Mouse (Mus musculus): ENCODE measurements around the gene Eif4a3. TPM values are rescaled to one million over a fixed set of nuclear protein-coding genes. Genes with fewer than 3 reads are reported as not detected.
"Not testable (repeated sequence)": the region's sequence is repeated elsewhere in the genome, so short reads cannot be mapped to it uniquely, and the experiment has no call there.

Gene Eif4a3
- total RNA-seq, 2 experiments from 2014 or later, result 45.7 to 81.1 TPM

DNA sequence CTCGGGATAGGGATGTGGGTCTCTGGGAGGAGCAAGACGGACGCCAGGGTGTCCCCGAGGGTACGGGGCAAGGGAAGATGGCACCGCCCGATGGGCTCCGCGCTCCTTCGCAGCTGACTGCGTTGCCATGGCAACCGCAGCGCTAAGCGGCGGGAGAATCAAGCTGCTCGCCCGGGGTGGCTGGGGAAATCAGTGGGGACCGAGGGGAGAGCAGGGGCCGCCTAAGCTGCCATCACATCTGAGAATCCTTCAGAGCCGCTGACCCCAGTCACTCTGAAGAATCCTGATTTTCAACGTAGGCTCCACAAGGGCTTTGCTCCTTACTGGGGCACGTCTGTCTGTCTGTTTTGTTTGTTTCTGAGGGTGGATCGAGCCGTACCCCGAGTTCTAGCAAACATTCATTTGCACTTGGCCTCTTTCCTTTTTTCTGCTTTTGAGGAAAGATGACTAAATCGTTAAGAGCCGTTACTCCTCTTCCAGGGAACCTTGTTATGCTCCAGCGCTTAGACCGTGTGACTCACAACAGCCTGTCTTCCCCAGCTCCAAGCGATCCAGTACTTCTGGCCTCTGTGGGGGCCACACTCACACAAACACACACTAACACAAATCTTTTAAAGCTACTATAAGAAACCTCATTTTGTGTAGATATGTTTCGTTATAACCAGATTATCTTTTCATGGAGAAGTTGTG is 502 bp upstream of the Eif4a3 start:
- ATAC-seq (replicated peaks; ENCODE audit: low FRiP score, poor library complexity, severe bottlenecking), result peak; percentile 78

DNA sequence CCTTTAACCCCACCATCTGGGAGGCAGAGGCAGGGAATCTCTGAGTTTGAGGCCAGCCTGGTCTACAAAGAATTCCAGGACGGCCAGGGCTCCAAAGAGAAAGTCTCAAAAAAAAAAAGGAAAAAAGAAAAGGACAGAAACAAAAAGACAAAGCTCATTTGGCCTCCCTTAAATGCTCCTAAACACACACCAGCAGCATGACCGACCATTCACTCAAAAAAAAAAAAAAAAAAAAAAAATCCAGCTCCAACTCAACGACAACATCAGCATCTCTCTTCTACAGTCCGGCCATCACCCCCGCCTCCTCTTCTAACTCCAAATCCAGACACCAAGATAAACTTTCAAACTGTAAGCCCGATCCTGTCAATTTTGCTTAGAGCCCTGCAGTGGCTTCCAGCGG is 972 bp downstream of the Eif4a3 start:
- no peak for ATAC-seq (replicated peaks; ENCODE audit: low FRiP score, poor library complexity, severe bottlenecking)

DNA sequence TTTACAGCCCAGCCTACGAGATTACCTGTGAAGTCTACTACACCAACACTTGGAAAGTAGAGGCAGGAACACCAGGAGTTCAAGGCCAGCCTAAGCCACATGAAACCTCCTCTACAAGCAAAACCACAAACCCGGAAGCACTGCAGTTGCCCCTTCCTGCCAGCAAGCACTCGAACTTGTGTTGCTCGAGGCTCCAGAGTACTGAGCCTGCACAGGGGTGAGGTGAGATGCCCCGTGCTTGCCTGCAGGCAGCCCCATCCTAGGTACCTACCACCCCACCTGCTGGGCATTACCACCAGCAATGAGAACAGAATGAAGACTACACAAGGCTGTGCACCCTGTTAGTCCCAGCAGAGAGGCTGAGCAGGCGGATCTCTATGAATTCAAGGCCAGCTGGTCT is 1.9 kb downstream of the Eif4a3 start:
- no peak for ATAC-seq (replicated peaks; ENCODE audit: low FRiP score, poor library complexity, severe bottlenecking)

DNA sequence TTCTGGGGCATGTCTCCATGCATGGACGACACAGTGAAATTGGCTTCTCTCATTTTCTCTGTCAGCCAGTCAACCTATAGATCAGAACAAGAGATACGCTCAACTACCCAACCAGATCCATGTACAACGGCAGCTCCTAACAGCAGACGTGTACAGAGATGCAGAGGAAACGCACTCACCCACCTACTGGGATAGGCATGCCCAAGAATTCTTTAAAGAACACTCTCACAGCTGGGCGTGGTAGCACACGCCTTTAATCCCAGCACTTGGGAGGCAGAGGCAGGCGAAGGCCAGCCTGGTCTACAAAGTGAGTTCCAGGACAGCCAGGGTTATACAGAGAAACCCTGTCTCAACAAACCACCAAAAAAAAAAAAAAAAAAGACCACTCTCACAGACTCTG is 7.0 kb downstream of the Eif4a3 start:
- not testable (repeated sequence) for ATAC-seq (replicated peaks; ENCODE audit: low FRiP score, poor library complexity, severe bottlenecking)

DNA sequence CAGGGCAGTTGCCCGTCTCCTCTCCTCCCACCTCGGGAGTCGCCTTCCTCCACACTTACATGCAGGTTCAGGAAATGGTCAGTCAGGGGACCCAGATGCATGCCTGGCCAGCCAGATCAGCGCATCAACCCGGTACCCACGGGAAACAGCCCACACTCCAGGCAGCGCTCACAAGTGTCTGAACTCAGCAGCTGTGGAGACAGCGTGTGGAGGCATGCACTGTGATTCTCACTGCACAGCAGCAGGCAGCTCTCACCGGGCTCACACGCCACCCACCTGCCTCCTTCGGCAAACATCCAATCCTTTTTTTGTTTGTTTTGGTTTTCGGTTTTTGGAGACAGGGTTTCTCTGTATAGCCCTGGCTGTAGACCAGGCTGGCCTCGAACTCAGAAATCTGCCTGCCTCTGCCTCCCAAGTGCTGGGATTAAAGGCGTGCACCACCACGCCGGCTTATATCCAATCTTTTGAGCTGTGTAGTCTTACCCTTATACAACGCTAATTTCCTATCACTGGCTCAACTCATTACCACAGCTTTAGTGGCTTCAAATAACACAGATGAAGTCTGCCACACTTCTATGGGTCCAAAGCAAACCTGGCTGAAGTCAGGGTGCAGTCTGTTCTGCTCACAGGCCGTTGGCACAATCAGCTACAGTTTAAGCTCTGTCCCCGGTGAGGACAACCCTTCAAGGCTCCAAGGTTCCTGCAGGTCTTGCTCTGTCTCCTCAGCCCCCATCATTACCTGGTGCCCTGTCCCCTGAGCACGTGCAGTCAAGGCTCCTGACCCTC is 12.5 kb downstream of the Eif4a3 start:
- no peak for ATAC-seq (replicated peaks; ENCODE audit: low FRiP score, poor library complexity, severe bottlenecking)

DNA sequence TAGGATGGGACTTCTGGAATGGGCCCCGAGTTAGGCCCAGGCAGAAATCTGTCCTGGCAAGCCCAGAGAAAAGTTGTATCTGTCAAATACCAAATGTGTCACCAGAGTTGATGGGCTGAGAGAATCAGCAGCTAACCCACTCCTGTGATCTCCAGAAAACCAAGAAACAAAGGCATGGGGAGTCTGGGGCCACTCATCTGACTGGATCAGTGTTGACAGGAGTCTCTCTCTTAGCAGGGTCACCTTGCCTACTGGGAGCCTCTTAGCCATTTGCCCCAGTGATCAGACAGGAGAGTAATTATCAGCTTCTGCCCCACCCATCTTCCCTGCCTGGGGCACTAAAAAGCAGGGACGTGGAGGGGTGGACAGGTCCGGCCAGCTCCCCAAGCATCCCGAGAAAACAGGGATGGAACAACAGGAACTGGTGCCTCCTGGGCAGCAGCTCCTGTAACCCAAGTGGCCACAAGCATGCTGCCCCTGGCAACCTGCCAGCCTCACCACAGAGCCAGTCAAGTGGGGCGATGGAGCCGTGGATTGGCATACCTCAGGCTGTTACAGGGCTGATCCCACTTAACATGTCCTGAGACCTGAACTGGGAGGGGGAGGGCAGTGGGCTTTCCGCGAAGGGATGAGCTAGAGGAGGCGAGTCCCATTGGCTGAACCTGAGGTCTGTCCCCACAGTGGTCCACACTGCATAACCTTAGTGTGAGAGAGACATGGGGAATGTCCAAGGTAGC is 13.9 kb downstream of the Eif4a3 start:
- peak; percentile 27 for ATAC-seq (replicated peaks; ENCODE audit: low FRiP score, poor library complexity, severe bottlenecking)

DNA sequence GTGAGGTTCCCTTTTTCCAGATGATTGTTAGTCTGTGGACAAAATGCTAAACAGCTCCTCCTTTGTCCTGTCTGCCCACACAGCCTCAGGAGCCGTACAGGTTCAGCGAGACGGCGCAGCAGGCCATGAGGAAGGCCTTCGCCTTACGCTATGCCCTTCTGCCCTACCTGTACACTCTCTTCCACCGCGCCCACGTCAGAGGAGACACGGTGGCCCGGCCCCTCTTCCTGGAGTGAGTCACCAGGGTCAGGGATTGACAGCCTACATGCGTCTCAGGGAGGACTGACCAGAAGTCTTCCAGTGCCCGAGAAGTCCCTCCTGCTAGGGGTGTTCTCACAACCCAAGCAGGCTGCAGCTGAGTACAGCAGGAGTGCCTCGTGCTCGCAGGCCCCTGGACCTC is 18.9 kb downstream of the Eif4a3 start:
- ATAC-seq (replicated peaks; ENCODE audit: low FRiP score, poor library complexity, severe bottlenecking), result no peak

DNA sequence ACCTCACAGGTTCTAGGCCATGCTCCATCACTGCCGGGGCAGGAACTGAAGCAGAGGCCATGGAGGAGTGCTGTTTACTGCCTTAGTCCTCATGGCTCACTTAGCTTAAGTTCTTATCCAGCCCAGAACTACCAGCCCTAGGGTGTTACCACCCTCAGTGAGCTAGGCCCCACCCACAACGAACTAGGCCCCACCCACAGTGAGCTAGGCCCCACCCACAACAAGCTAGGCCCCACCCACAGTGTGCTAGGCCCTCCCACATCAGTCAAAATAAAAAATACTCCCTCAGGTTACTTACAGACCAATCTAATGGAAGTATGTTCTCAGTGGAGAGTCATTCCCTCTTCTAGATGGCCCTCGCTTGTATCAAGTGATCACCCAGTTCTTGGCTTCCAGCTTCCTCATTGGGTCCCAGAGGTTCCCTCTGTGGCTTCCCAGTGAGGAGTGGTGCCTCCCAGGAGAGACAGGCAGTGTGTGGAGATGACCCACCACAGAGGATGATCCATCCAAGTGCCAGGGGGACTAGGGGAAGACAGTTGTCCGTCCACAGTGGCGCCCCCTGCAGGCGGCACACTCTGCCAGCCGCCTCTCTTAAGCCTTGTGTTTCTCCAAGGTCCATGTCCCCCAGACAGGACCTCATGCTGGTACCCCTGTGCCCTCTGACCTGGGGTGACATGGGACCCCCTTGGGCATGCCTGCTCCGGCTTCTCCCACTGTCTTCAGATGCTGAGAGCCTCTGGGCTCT is 26.5 kb downstream of the Eif4a3 start:
- ATAC-seq (replicated peaks; ENCODE audit: low FRiP score, poor library complexity, severe bottlenecking), result no peak

DNA sequence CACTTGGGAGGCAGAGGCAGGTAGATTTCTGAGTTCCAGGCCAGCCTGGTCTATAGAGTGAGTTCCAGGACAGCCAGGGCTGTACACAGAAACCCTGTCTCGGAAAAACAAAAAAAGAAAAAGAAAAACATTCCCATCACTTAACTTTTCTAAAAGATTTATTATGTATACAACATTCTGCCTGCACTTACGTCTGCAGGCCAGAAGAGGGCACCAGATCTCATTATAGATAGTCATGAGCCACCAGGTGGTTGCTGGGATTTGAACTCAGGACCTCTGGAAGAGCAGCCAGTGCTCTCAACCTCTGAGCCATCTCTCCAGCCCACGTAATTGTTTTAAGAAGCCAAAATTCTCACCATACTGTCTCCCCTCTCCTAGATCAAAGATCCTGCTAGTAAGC is 27.4 kb downstream of the Eif4a3 start:
- not testable (repeated sequence) for ATAC-seq (replicated peaks; ENCODE audit: low FRiP score, poor library complexity, severe bottlenecking)

DNA sequence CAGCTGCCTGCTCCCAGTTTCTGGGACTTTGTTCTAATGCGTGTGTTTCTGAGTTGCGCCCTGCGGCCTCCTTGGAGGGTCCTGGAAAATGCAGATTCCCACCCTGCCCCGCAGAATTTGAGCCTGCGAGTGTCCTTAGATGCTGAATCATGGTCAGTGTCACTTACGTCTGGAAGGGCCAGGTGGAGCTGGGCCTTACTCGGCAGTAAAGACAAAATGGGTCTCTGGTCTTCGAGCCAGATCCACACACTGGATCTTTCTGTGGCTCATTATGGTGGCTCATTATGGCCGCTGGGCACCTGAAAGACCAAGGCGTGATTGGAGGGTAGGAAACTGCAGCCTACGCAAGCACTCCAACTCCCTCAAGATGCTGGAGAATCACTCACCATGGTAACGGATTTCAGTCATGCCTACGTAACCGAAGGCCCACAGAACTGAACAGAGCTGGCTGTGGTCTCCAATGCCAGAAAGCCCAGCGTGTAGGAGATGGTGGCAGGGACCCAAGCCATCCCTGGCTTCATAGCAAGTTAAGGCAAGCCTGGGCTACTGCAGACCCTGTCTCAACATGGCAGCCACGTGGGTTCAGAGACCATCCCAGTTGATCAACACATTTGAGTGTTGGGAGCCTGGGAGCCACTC is 31.2 kb downstream of the Eif4a3 start:
- 0 out of 2 replicates have a peak, but pooled peaks have one; percentile 11 for ATAC-seq (replicated peaks; ENCODE audit: low FRiP score, poor library complexity, severe bottlenecking)

DNA sequence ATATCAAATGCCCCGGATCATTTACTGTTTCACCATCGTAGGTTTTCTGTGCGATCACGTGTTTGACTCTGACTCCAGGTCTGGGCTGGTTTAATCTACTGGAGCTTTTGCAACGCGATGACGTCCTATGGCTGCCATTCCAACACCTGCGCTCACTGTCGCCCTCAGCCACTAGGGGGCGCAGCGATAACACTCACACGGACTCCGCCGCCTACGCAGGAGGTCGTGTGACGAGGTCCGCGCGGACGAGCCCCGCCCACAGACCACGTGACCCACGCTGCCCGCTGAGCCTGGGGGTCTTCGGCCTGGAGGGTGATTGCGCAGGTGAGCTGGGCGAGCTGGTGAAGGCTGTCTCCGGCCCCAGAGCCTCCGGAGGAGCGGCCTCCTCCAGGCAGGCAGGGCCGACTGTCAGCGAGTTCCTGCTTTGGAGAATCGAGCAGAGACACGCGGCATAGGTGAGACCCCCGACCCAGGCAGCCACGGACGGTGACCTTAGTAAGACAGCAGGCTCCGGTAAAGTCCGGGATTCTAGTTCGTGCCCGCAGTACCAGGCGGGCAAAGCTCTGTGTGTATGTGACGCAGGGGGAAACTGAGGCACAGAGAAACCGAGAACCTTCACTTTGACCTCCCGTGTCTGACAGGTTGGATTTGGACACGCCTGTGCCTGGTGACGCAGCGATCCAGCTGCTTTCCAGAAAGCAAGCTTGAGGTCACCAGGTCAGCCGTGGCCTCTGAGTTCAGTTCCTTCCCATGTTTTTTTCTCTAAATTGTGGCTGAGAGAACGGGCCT is 31.9 kb downstream of the Eif4a3 start, which contains the start of gene Gaa:
TSS of gene Gaa (plus strand) at position 120 of the 789 bp plus-strand sequence.
- peak; percentile 92 for ATAC-seq (replicated peaks; ENCODE audit: low FRiP score, poor library complexity, severe bottlenecking)

DNA sequence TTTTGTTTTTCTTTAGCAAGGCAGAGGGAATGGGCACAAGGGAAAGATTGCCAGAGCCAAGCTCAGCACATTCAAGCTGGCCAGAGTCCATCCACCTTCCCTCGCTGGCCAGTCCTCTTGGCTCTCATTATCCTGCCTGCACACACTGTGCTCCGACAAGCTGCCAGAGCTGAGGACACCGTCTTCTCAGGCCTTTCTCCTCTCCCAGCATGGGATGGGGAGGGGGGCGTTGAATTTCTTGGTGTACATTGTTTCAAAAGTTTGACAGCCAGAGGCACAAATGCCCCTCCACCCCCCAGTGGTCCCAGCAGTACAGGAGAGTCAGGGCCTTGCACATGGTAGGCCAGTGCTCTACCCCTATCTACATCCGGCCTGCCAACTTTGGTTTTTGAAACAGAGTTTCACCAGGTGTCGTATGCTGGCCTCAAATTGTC is 32.6 kb downstream of the Eif4a3 start:
- ATAC-seq (replicated peaks; ENCODE audit: low FRiP score, poor library complexity, severe bottlenecking), result no peak

DNA sequence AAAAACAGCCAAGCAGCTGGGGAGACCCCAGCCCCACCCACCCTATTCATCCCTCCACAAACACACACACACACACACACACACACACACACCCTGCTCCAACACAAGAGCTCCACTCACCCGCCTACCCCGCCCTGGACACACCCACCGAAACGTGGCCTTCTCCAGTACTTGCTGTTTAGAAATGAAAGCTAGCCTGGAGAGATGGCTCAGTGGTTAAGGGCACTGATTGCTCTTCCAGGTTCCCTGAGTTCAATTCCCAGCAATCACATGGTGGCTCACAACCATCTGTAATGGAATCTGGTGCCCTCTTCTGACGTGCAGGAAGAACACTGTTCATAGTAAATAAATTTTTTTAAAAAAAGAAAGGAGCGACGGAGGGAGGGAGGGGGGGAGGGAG is 34.1 kb downstream of the Eif4a3 start:
- no peak for ATAC-seq (replicated peaks; ENCODE audit: low FRiP score, poor library complexity, severe bottlenecking)

DNA sequence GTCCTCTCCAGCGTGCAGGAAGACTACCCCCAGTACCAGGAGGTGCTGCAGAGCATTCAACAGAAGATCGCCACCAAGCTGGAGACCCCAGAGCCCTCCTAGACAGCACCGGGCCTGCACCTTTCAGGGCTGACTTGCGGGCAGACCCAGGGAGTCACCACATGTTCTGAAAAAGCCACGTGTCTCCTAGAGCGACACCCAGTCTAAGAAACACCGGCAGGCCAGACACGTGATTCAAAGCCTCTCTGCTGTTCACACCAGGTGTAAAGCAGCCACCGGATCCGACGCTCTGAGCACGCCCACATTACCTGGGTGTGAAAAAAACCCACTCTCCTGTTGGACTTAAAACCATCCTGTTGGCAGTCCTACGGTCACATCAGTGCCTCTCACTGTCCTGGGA is 35.5 kb downstream of the Eif4a3 start:
- ATAC-seq (replicated peaks; ENCODE audit: low FRiP score, poor library complexity, severe bottlenecking), result no peak

DNA sequence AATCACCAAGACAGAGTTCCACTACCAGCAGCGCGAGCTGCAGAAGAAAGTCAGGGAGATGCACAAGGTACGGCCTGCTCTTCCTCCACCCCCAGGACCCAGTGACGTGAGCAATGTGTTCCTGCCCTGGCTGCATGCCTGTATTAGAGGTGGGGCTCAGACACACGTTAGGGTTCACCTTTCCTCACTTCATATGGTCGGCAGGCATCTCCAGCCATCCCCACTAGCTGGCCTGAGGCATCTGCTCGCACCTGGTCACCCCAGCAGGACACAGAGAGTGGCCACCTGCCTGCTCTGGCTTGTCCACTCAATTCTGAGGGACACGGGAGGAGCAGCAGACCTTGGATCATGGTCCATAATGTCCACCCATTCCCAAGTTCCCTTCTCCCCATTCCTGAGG is 39.9 kb downstream of the Eif4a3 start:
- ATAC-seq (replicated peaks; ENCODE audit: low FRiP score, poor library complexity, severe bottlenecking), result no peak

DNA sequence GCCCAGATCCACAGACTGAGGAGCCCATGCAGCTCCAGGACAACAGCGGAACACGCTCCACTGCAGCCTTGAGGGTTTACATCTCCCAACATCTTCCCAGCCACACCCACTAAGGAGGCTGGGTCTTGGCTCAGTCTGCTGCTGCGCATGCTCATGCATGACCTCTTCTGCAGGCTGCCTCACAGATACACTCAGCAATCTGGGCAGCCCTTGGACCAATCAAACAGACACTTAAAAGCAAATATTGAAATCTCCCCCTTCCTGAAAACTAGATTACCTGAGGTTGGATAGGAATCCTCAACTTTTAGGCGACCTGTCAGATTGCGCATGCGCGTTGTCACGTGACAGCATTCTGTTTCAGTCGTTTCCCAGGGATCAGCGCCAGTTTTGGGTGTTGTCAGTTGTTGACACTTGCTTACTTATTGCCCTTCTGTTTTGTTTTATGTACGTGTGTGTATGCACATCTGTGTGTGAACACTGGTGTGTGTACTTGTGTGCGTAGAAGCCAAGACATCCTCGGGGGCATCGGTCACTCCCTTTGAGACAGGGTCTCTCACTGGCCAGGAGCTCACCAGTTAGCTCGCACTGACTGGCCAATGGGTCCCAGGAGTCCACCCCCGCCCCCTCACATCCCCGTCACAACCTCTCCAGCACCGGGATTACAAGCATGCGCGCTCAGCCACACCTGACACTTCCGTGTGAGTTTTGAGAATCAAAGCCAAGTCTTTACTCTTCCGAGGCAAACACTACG is 41.1 kb downstream of the Eif4a3 start:
- peak; percentile 86 for ATAC-seq (replicated peaks; ENCODE audit: low FRiP score, poor library complexity, severe bottlenecking)

DNA sequence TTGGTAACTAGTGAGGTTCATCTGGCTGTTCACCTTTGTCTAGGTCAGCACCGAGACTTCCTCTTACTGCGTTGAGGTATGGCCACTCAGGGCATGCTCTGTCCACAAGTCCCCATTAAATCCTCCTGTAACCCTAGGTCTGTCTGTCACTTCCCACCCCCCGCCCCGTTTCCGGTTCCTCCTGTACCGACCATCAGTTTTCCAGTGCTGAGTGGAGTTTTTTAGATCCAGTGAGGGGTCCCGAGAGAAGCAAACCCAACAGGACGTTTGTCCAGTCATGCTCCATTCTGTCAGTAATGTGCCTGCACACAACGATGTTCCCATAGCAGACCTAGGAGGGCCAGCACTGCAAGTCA is 41.7 kb downstream of the Eif4a3 start:
- ATAC-seq (replicated peaks; ENCODE audit: low FRiP score, poor library complexity, severe bottlenecking), result 0 out of 2 replicates have a peak, but pooled peaks have one; percentile 7

DNA sequence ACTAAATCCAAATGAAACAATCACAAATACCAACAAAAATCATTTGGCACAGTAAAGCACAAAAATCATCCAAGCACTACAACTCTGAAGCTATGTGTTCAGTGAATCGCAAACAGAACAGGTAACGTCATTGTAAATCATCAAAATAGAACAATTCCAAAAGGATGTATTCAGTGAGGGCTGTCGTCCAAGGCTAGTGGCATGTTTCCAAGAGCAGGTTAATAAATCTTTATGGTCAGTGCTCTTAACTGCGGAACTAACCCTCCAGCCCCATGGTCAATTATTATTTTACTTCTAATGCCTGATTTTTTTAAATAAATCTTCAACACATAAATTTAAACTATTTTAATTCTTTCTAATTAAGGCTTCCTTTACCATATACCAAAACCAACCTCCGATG is 43.3 kb downstream of the Eif4a3 start:
- ATAC-seq (replicated peaks; ENCODE audit: low FRiP score, poor library complexity, severe bottlenecking), result not testable (repeated sequence)
